Mouse (Mus musculus): ENCODE results near the gene Prpf6. TPM values are rescaled to one million over a fixed set of nuclear protein-coding genes. Genes with fewer than 3 reads are reported as not detected.

Gene Prpf6
- polyA plus RNA-seq, 1 experiment from 2014 or later: 32.3 TPM

- Histone ChIP-seq H3K4me2 (replicated peaks; ENCODE audit: low read depth, low read length) (no peak within 1 kb of the TSS), H3K27me3 (replicated peaks; ENCODE audit: insufficient read depth, low read length) (no peaks in the 10 kb centered on the region), H3K9me3 (ENCODE audit: low read length) (no peaks in the 10 kb centered on the region), H3K4me3 (ENCODE audit: low read depth, low read length) (no peak within 1 kb of the TSS), H3K4me1 (ENCODE audit: insufficient read depth, low read depth, low read length) (peaks cover under 1% of the 10 kb centered on the region; the same call in 1 of the 2 replicates), H3K27ac (ENCODE audit: low read length) (no peak within 1 kb of the TSS), H3K9ac (replicated peaks; ENCODE audit: low read depth) (no peak within 1 kb of the TSS), H3K36me3 (ENCODE audit: insufficient read depth, low read length) (no peaks in the 10 kb centered on the region)
- no peak for TF ChIP-seq CTCF (IDR thresholded peaks at IDR 0.05)
- TF ChIP-seq EP300 (IDR thresholded peaks at IDR 0.05): no peak
- ATAC-seq (no peak), DNase-seq (ENCODE audit: low spot score) (no peak)
- WGBS: 50% methylated on average over 5 of the region's 5 CpGs
These were observed 106.6 kb downstream of the Prpf6 start, which contains the start of gene Lkaaear1 for GRCm38 (mm10) chr2:181698241-181698640. Gene Lkaaear1, minus strand, starts transcription at chr2:181698442.

Small RNAs within 50 kb of the gene (microRNA-seq; reads per million reads assigned to microRNA genes)
- not detected for gene Mir7006

Other genes starting within 250 kb of the Prpf6 start
- 22.9 and 26.8 TPM in 2 replicates for gene Zgpat, start 226.9 kb upstream of the Prpf6 start, polyA plus RNA-seq (2015; fragmentation: Nextera tagmentation; extraction: Ambion mirVana)
- 46.5 and 46.6 TPM in 2 replicates for gene Arfrp1, start 226.5 kb upstream of the Prpf6 start, polyA plus RNA-seq (2015; fragmentation: Nextera tagmentation; extraction: Ambion mirVana)
- 12.2 and 13.5 TPM in 2 replicates for gene Lime1, start 211.8 kb upstream of the Prpf6 start, polyA plus RNA-seq (2015; fragmentation: Nextera tagmentation; extraction: Ambion mirVana)
- 11.2 and 14.8 TPM in 2 replicates for gene Zbtb46, start 132.4 kb upstream of the Prpf6 start, polyA plus RNA-seq (2015; fragmentation: Nextera tagmentation; extraction: Ambion mirVana)
- 0.21 and 0.25 TPM in 2 replicates for gene Abhd16b, start 98.7 kb upstream of the Prpf6 start, polyA plus RNA-seq (2015; fragmentation: Nextera tagmentation; extraction: Ambion mirVana)
- gene Tpd52l2, start 94.7 kb upstream of the Prpf6 start, polyA plus RNA-seq (2015; fragmentation: Nextera tagmentation; extraction: Ambion mirVana): 131 and 135 TPM in 2 replicates
- gene Dnajc5, start 71.4 kb upstream of the Prpf6 start, polyA plus RNA-seq (2015; fragmentation: Nextera tagmentation; extraction: Ambion mirVana): 57.2 and 59.5 TPM in 2 replicates
- 41.8 and 43.3 TPM in 2 replicates for gene Uckl1, start 7.0 kb upstream of the Prpf6 start, polyA plus RNA-seq (2015; fragmentation: Nextera tagmentation; extraction: Ambion mirVana)
- 21.8 and 24.4 TPM in 2 replicates for gene Zfp512b, start 935 bp downstream of the Prpf6 start, polyA plus RNA-seq (2015; fragmentation: Nextera tagmentation; extraction: Ambion mirVana)
- gene Samd10, start 7.3 kb downstream of the Prpf6 start, polyA plus RNA-seq (2015; fragmentation: Nextera tagmentation; extraction: Ambion mirVana): 20.8 and 21.3 TPM in 2 replicates
- not detected in 2 replicates for gene Gm29797, start 65.2 kb downstream of the Prpf6 start, polyA plus RNA-seq (2015; fragmentation: Nextera tagmentation; extraction: Ambion mirVana)
- gene Sox18, start 79.8 kb downstream of the Prpf6 start, polyA plus RNA-seq (2015; fragmentation: Nextera tagmentation; extraction: Ambion mirVana): 134 and 161 TPM in 2 replicates
- gene Tcea2, start 88.4 kb downstream of the Prpf6 start, polyA plus RNA-seq (2015; fragmentation: Nextera tagmentation; extraction: Ambion mirVana): 14.1 and 15.3 TPM in 2 replicates
- 32.7 and 33.3 TPM in 2 replicates for gene Rgs19, start 102.1 kb downstream of the Prpf6 start, polyA plus RNA-seq (2015; fragmentation: Nextera tagmentation; extraction: Ambion mirVana)
- not detected in 2 replicates for gene Lkaaear1, start 106.6 kb downstream of the Prpf6 start, polyA plus RNA-seq (2015; fragmentation: Nextera tagmentation; extraction: Ambion mirVana)
- 0.20 TPM in 1 of 2 replicates, not detected in the other for gene Oprl1, start 123.1 kb downstream of the Prpf6 start, polyA plus RNA-seq (2015; fragmentation: Nextera tagmentation; extraction: Ambion mirVana)
- not detected in 2 replicates for gene Myt1, start 171.5 kb downstream of the Prpf6 start, polyA plus RNA-seq (2015; fragmentation: Nextera tagmentation; extraction: Ambion mirVana)
- gene Pcmtd2, start 246.0 kb downstream of the Prpf6 start, polyA plus RNA-seq (2015; fragmentation: Nextera tagmentation; extraction: Ambion mirVana): 37.3 and 43.6 TPM in 2 replicates

Measured in lung, postnatal 0 days (tissue).